Mouse (Mus musculus) spleen, adult 2 months (tissue): ENCODE measurements around the gene Ifnlr1.
"Not testable (repeated sequence)": the region's sequence is repeated elsewhere in the genome, so short reads cannot be mapped to it uniquely, and the experiment has no call there.

ENCODE experiments used
- CTCF ChIP-seq: fragments of 200-500 bp; IDR thresholded peaks from 2 replicates; pipeline ENCODE4 v1.5.1; 2011; ENCODE audit warnings: mild to moderate bottlenecking, inconsistent platforms; ENCODE audit not compliant: insufficient read depth, insufficient read length, insufficient replicate concordance; ENCODE audit errors: extremely low read depth
- POLR2A ChIP-seq: fragments of 200-500 bp; IDR thresholded peaks from 2 replicates; pipeline ENCODE4 v1.6.1; 2011; ENCODE audit warnings: low read depth, low read length, inconsistent platforms

DNA sequence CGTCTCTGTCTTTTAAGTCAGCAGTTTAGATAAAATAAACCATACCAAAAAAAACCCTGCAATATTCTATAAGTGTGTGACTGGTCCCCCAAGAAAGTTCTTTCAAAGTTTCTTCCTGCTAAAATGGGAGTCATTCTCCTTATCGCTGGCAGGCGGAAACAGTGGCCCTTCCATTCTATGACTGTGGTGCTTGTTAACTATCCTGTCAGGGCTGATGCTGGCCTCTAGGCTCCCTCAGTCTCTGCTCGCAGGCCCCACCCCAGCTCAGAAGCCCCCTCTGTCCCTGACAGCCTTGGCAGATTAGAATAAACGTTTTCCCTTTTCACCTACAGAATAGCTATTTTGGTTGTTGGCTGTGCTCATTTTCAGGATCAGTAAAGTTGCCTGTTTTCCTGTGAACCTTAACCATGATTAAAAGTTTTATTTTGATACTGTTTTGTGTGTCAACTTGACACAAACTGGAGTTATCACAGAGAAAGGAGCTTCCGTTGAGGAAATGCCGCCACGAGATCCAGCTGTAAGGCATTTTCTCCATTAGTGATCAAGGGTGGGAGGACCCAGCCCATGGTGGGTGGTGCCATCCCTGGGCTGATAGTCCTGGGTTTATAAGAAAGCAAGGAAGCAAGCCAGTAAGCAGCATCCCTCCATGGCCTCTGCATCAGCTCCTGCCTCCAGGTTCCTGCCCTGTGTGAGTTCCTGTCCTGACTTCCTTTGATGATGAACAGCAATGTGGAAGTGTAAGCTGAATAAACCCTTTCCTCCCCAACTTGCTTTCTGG is 44.6 kb upstream of the Ifnlr1 start:
- not testable (repeated sequence) for TF ChIP-seq CTCF, POLR2A
